8 mouse cellular contexts compared by ENCODE assay signal in the genomic region with DNA sequence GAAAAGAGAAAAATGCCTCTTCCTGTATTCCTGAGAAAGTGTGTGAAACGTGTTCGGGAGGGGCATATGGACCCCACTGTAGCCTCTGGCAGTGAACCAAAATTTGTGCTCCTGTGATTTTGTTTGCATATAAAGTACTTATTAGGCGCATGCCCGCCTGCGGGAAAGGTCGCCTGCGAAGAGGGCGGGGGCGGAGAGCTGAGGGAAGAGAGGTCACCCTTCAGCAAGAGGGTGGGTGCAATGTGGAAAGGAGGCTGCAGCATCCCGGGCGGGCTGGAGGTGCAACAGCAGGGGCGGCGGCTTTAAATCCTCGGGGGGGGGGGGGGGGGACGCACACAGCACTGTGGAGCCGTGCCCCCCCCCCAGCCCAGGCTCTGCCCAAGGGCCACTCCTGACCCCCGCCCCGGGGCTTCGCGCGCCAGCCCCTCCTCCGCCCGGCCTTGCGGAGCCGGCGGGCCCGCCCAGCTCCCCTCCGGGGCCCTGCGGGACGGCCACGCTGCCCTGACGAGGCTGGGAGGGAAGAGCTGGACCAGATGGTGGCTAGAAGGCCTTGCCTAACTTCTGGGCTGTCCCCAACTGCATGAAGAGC.
DNase-seq lines count a peak whose midpoint lies in the region; ATAC-seq and TF ChIP-seq lines count a peak whose summit lies in the region.

No protein-coding gene starts in this region.

- H3K9ac ChIP-seq in heart, embryonic 15.5 days: 0 out of 2 replicates have a peak overlapping the region, but pooled peaks have one; percentile 5
- peak overlapping the region; percentile 72 for H3K9ac ChIP-seq in midbrain, postnatal 0 days (replicated peaks; ENCODE audit: low read length, poor library complexity, severe bottlenecking)

- peak; percentile 14 for DNase-seq in adrenal gland, postnatal 14 days
- DNase-seq in adrenal gland, adult 8-10 months: no peak
- no peak for DNase-seq in testis, postnatal 14 days (ENCODE audit: low spot score)
- DNase-seq in kidney, postnatal 10 days: peak; percentile 48
- DNase-seq in midbrain, postnatal 0 days (ENCODE audit: low spot score): peak; percentile 71
- DNase-seq in thymus, postnatal 4 days: no peak

- no peak overlapping the region for H3K27ac ChIP-seq in testis, adult 2 months (ENCODE audit: control insufficient read depth, insufficient read depth, low read depth, low read length)
- no peak overlapping the region for H3K27ac ChIP-seq in heart, embryonic 15.5 days
- peak overlapping the region; percentile 71 for H3K27ac ChIP-seq in midbrain, postnatal 0 days (ENCODE audit: low read depth, low read length)

- no peaks in the 10 kb centered on the region for H3K27me3 ChIP-seq in testis, adult 2 months (ENCODE audit: control insufficient read depth, insufficient read depth, low read length)
- no peaks in the 10 kb centered on the region for H3K27me3 ChIP-seq in heart, embryonic 15.5 days
- no peaks in the 10 kb centered on the region for H3K27me3 ChIP-seq in midbrain, postnatal 0 days (ENCODE audit: insufficient read depth, low read length)

- no peak for TF ChIP-seq CTCF in testis, adult 2 months (IDR thresholded peaks at IDR 0.05; ENCODE audit: control insufficient read depth, insufficient read depth, insufficient replicate concordance, low read depth, low read length)
- TF ChIP-seq CTCF in midbrain, postnatal 0 days (IDR thresholded peaks at IDR 0.05): peak; percentile 34

- H3K9me3 ChIP-seq in heart, embryonic 15.5 days (replicated peaks): no peaks in the 10 kb centered on the region
- H3K9me3 ChIP-seq in midbrain, postnatal 0 days (ENCODE audit: low read length): no peaks in the 10 kb centered on the region

- H3K4me3 ChIP-seq in testis, adult 2 months (ENCODE audit: control insufficient read depth, low read depth, low read length): peak overlapping the region; percentile 40
- H3K4me3 ChIP-seq in heart, embryonic 15.5 days: peak overlapping the region; percentile 46
- peak overlapping the region; percentile 45 for H3K4me3 ChIP-seq in midbrain, postnatal 0 days (ENCODE audit: low read depth, low read length)

- no peaks in the 10 kb centered on the region for H3K36me3 ChIP-seq in testis, adult 2 months (ENCODE audit: control insufficient read depth, insufficient read depth, low read length)
- no peaks in the 10 kb centered on the region for H3K36me3 ChIP-seq in heart, embryonic 15.5 days
- no peaks in the 10 kb centered on the region for H3K36me3 ChIP-seq in midbrain, postnatal 0 days (ENCODE audit: insufficient read depth, low read length)

- WGBS in heart, embryonic 15.5 days: 6% methylated on average over 25 of the region's 32 CpGs
- 2% methylated on average over 19 of the region's 32 CpGs for WGBS in midbrain, postnatal 0 days

- ATAC-seq in heart, embryonic 15.5 days (replicated peaks; ENCODE audit: insufficient number of reproducible peaks, insufficient read depth, low FRiP score, low read depth): peak; percentile 58
- ATAC-seq in midbrain, postnatal 0 days (ENCODE audit: low FRiP score): peak; percentile 95

- no peak for TF ChIP-seq POLR2A in testis, adult 2 months (IDR thresholded peaks at IDR 0.05; ENCODE audit: control insufficient read depth, low read depth, low read length)

- peaks cover 4% of the 10 kb centered on the region for H3K4me1 ChIP-seq in testis, adult 2 months (ENCODE audit: control insufficient read depth, insufficient read depth, low read length)
- 0 out of 2 replicates have a peak, but pooled peaks cover 3% of the 10 kb centered on the region for H3K4me1 ChIP-seq in heart, embryonic 15.5 days (replicated peaks)
- H3K4me1 ChIP-seq in midbrain, postnatal 0 days (ENCODE audit: insufficient read depth, low read length): no peaks in the 10 kb centered on the region

- H3K4me2 ChIP-seq in heart, embryonic 15.5 days: peak overlapping the region; percentile 80
- peak overlapping the region; percentile 84 for H3K4me2 ChIP-seq in midbrain, postnatal 0 days (ENCODE audit: low read depth, low read length, poor library complexity, severe bottlenecking)

Comparison
In these comparisons a context has a peak if more than half of its experiments do, and no peak if none do; other contexts are left out.
1. DNase-seq: peak in adrenal gland, postnatal 14 days (single experiment), kidney, postnatal 10 days (single experiment) and midbrain, postnatal 0 days (single experiment); none in adrenal gland, adult 8-10 months (single experiment), testis, postnatal 14 days (single experiment) and thymus, postnatal 4 days (single experiment).
2. Peak in every context shown above with its lines, with median percentiles within 50 percentile points of each other: H3K4me3 ChIP-seq.